Mouse (Mus musculus) E14TG2a.4 (cell line): ENCODE data around the gene Leng9.

Experiments
- H3K27me3 ChIP-seq: 2 replicates; pipeline ENCODE4 v1.6.1; 2014; ENCODE audit warnings: low read length, control low read depth; ENCODE audit not compliant: insufficient read depth
- H3K36me3 ChIP-seq: 2 replicates; pipeline ENCODE4 v1.6.1; 2014; ENCODE audit warnings: low read length, control low read depth; ENCODE audit not compliant: insufficient read depth
- H3K4me1 ChIP-seq: replicated peaks from 2 replicates; pipeline ENCODE4 v1.6.1; 2014; ENCODE audit warnings: low read depth, low read length, control low read depth
- H3K4me3 ChIP-seq: replicated peaks from 2 replicates; pipeline ENCODE4 v1.5.1; 2014; ENCODE audit warnings: mild to moderate bottlenecking, low read length
- H3K9me3 ChIP-seq: 2 replicates; pipeline ENCODE4 v1.6.1; 2014; ENCODE audit warnings: low read length, control low read depth
- CTCF ChIP-seq: conservative IDR thresholded peaks from 2 replicates; pipeline ENCODE4 v1.5.1; 2014; ENCODE audit warnings: low read length
- NANOG ChIP-seq: IDR thresholded peaks from 2 replicates; pipeline ENCODE4 v1.6.1; 2014; ENCODE audit warnings: borderline replicate concordance, low read length, mixed read lengths
- POU5F1 ChIP-seq: IDR thresholded peaks from 2 replicates; pipeline ENCODE4 v1.6.1; 2014; ENCODE audit warnings: low read length, borderline replicate concordance

Gene Leng9

GRCm38 (mm10) chr7:4122783-4123182 lies 27.4 kb downstream of the Leng9 start:
- no peak for TF ChIP-seq POU5F1
- no peak for TF ChIP-seq NANOG
- no peak for TF ChIP-seq CTCF
- H3K9me3 ChIP-seq: no peaks in the 10 kb centered on the region
- peaks cover 12% of the 10 kb centered on the region for H3K36me3 ChIP-seq
- no peaks in the 10 kb centered on the region for H3K27me3 ChIP-seq
- H3K4me3 ChIP-seq: peak overlapping the region; percentile 75
- peaks cover 87% of the 10 kb centered on the region for H3K4me1 ChIP-seq

- no peaks in the 10 kb centered on the region for H3K9me3 ChIP-seq
- peaks cover 7% of the 10 kb centered on the region; the same call in 1 of the 2 replicates for H3K36me3 ChIP-seq
- H3K4me3 ChIP-seq: peak overlapping the region; percentile 75; the same call in 1 of the 2 replicates
- no peak for TF ChIP-seq CTCF
- no peak for TF ChIP-seq NANOG
- peaks cover 81% of the 10 kb centered on the region for H3K4me1 ChIP-seq
- no peaks in the 10 kb centered on the region for H3K27me3 ChIP-seq
Observed at GRCm38 (mm10) chr7:4122076-4122768, 28.0 kb downstream of the Leng9 start.

- no peaks in the 10 kb centered on the region for H3K36me3 ChIP-seq
- H3K4me3 ChIP-seq: peak overlapping the region; percentile 95
- no peak for TF ChIP-seq POU5F1
- TF ChIP-seq NANOG: no peak
- no peak for TF ChIP-seq CTCF
Observed at GRCm38 (mm10) chr7:4119976-4120921, 29.9 kb downstream of the Leng9 start.

GRCm38 (mm10) chr7:4119344-4119902 lies 30.8 kb downstream of the Leng9 start, which contains the start of gene Ttyh1:
Gene Ttyh1 (plus strand): TSS chr7:4119408.
- Histone ChIP-seq H3K4me1 (peaks cover 53% of the 10 kb centered on the region), H3K4me3 (peak within 1 kb of the TSS; percentile 95), H3K27me3 (no peaks in the 10 kb centered on the region), H3K36me3 (no peaks in the 10 kb centered on the region), H3K9me3 (no peaks in the 10 kb centered on the region)
- TF ChIP-seq CTCF (peak; percentile 71), POU5F1 (no peak), NANOG (no peak)

More at GRCm38 (mm10) chr7:4119976-4120921, 29.9 kb downstream of the Leng9 start:
- Histone ChIP-seq H3K4me1 (peaks cover 61% of the 10 kb centered on the region), H3K27me3 (no peaks in the 10 kb centered on the region), H3K9me3 (no peaks in the 10 kb centered on the region)

GRCm38 (mm10) chr7:4117050-4117814 lies 32.9 kb downstream of the Leng9 start:
- H3K27me3 ChIP-seq: no peaks in the 10 kb centered on the region
- no peaks in the 10 kb centered on the region for H3K9me3 ChIP-seq
- peaks cover 34% of the 10 kb centered on the region for H3K4me1 ChIP-seq
- no peaks in the 10 kb centered on the region for H3K36me3 ChIP-seq
- H3K4me3 ChIP-seq: no peak overlapping the region
- TF ChIP-seq NANOG (no peak), POU5F1 (no peak), CTCF (no peak)

- H3K4me3 ChIP-seq: no peak overlapping the region
- TF ChIP-seq POU5F1: no peak
- H3K36me3 ChIP-seq: no peaks in the 10 kb centered on the region
- peaks cover 4% of the 10 kb centered on the region; the same call in 1 of the 2 replicates for H3K27me3 ChIP-seq
- H3K9me3 ChIP-seq: no peaks in the 10 kb centered on the region
- no peaks in the 10 kb centered on the region for H3K4me1 ChIP-seq
Observed at GRCm38 (mm10) chr7:4111766-4112165, 38.4 kb downstream of the Leng9 start.

- Histone ChIP-seq H3K9me3 (no peaks in the 10 kb centered on the region), H3K36me3 (no peaks in the 10 kb centered on the region), H3K4me1 (peaks cover 22% of the 10 kb centered on the region), H3K4me3 (no peak overlapping the region), H3K27me3 (peaks cover 3% of the 10 kb centered on the region; the same call in 1 of the 2 replicates)
- TF ChIP-seq POU5F1: no peak
- no peak for TF ChIP-seq NANOG
- TF ChIP-seq CTCF: peak; percentile 72
Observed at GRCm38 (mm10) chr7:4103411-4103810, 46.8 kb downstream of the Leng9 start.

- no peaks in the 10 kb centered on the region for H3K36me3 ChIP-seq
- H3K4me1 ChIP-seq: peaks cover 19% of the 10 kb centered on the region
- no peaks in the 10 kb centered on the region for H3K27me3 ChIP-seq
- no peaks in the 10 kb centered on the region for H3K9me3 ChIP-seq
- TF ChIP-seq CTCF: no peak
- TF ChIP-seq POU5F1: no peak
- no peak overlapping the region for H3K4me3 ChIP-seq
Observed at GRCm38 (mm10) chr7:4101144-4101543, 49.0 kb downstream of the Leng9 start.
